Mouse (Mus musculus) ES-CJ7 (cell line): ENCODE measurements around the gene Lrit2.

Experiments
- DNase-seq: peaks from one replicate; pipeline ENCODE4 v3.0.0; 2011; ENCODE audit warnings: low read depth, low spot score

Gene Lrit2

GRCm38 (mm10) chr14:37111371-37111770 is 43.6 kb downstream of the Lrit2 start:
- no peak for DNase-seq

DNA sequence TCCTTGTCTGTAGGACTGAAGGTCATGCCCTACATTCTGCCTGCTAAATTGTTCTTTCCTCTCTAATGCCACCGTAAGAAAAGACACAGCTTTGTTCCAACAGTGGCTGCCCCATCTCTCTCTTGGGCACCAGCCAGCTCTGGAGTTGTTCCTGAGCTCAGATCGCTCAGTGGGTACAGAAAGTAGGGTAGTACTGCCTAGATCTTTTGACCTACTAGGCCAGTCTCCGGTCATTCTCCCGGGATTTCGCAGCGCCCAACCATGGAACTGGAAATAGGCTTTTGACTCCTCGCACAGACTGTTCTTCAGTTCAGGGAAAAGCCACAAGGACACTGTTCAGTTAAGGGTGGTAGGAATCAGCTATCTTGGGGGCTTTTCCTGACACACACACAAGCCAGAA is 45.2 kb downstream of the Lrit2 start:
- no peak for DNase-seq

DNA sequence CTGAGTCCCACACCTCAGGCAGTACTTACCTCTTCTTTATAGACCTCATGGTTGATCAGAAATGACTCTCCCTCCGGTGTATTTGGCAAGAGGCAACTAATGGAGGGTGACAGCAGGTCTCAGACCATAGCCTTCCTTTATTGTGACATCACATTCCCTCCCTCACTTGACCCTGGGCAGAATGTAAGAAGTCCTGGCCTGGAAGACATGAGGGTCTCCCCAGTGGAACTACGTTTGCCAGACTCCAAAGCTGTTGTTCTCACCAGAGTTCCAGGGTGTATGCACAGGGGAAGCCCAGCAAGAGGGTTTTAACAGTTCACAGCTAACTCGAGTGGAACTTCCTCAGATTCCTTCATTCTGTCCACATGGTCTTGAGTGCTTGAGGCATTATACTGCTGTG is 46.2 kb downstream of the Lrit2 start, which contains the start of gene 2610528A11Rik:
2610528A11Rik (minus strand) TSS at position 101 of the 400 bp plus-strand sequence.
- DNase-seq = no peak

GRCm38 (mm10) chr14:37119233-37119632 is 51.5 kb downstream of the Lrit2 start:
- no peak for DNase-seq
